Mouse (Mus musculus): Measurements from ENCODE around the gene Apol11b.

GRCm38 (mm10) chr15:77598429-77598828 lies 44.7 kb downstream of the Apol11b start:
- no peak for TF ChIP-seq CTCF (IDR thresholded peaks at IDR 0.05; ENCODE audit: insufficient read depth, low read length)
- no peak for TF ChIP-seq POLR2A (IDR thresholded peaks at IDR 0.05; ENCODE audit: borderline replicate concordance, extremely low read depth, low read depth, low read length)

All from lung, adult 2 months (tissue).